Mouse (Mus musculus): ENCODE data around the gene Plbd2. TPM values are rescaled to one million over a fixed set of nuclear protein-coding genes. Genes with fewer than 3 reads are reported as not detected.
A peak's percentile ranks its signal among the peaks of the same experiment; 100 is the strongest.
"Not testable (repeated sequence)": the region's sequence is repeated elsewhere in the genome, so short reads cannot be mapped to it uniquely, and the experiment has no call there.

The Plbd2 gene
- polyA plus RNA-seq, 1 experiment from 2014 or later = 43.9 TPM

GRCm38 (mm10) chr5:120502147-120502621 is 1.2 kb downstream of the Plbd2 start:
- Histone ChIP-seq H3K4me1 (ENCODE audit: control insufficient read depth, insufficient read depth, low read length) (peaks cover 15% of the 10 kb centered on the region), H3K4me2 (ENCODE audit: low read depth, low read length) (peak overlapping the region; percentile 90), H3K9ac (ENCODE audit: low read depth, low read length) (peak overlapping the region; percentile 90), H3K36me3 (ENCODE audit: control insufficient read depth, insufficient read depth, low read length) (no peaks in the 10 kb centered on the region), H3K4me3 (ENCODE audit: low read length) (peak overlapping the region; percentile 94), H3K9me3 (ENCODE audit: control insufficient read depth, low read length) (no peaks in the 10 kb centered on the region), H3K27me3 (replicated peaks; ENCODE audit: control insufficient read depth, insufficient read depth, low read length) (0 out of 2 replicates have a peak, but pooled peaks cover 2% of the 10 kb centered on the region), H3K27ac (ENCODE audit: low read length) (no peak overlapping the region)
- WGBS = 62% methylated on average over 9 of the region's 9 CpGs
- ATAC-seq = no peak

DNA sequence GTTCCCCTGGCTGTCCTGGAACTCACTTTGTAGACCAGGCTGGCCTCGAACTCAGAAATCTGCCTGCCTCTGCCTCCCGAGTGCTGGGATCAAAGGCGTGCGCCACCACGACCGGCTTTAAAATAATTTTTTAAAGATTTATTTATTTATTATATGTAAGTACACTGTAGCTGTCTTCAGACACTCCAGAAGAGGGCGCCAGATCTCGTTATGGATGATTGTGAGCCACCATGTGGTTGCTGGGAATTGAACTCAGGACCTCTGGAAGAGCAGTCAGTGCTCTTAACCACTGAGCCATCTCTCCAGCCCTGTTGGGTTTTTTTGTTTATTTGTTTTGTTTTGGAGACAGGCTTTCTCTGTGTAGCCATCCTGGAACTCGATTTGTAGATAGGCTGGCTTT is 2.8 kb downstream of the Plbd2 start:
- H3K27me3 ChIP-seq (replicated peaks; ENCODE audit: control insufficient read depth, insufficient read depth, low read length); H3K9me3 ChIP-seq (ENCODE audit: control insufficient read depth, low read length); H3K36me3 ChIP-seq (ENCODE audit: control insufficient read depth, insufficient read depth, low read length); H3K4me2 ChIP-seq (ENCODE audit: low read depth, low read length); ATAC-seq; H3K4me3 ChIP-seq (ENCODE audit: low read length); H3K27ac ChIP-seq (ENCODE audit: low read length); H3K9ac ChIP-seq (ENCODE audit: low read depth, low read length): not testable (repeated sequence)
- WGBS = 86% methylated on average over 9 of the region's 9 CpGs
- peaks cover 12% of the 10 kb centered on the region for H3K4me1 ChIP-seq (ENCODE audit: control insufficient read depth, insufficient read depth, low read length)

DNA sequence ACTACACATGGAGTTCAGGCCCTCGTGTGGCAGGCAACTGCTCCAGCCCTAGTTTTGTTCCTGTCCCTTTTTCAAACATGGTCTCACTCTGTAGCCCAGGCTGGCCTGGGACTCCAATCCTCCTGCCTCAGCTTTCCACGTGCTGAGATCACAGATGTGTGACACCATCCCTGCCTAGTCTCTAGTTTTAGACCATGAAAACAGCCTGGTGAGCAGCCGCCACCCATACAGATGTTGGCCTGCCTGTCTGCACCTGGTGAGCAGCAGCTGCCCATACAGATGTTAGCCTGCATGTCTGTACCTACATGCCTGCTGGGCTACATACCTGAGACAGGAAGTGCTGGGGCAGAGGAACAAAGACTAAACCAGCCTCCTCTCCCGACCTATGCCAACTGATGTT is 4.2 kb downstream of the Plbd2 start:
- H3K4me2 ChIP-seq (ENCODE audit: low read depth, low read length) = no peak overlapping the region
- ATAC-seq = no peak
- peaks cover 10% of the 10 kb centered on the region for H3K4me1 ChIP-seq (ENCODE audit: control insufficient read depth, insufficient read depth, low read length)
- H3K36me3 ChIP-seq (ENCODE audit: control insufficient read depth, insufficient read depth, low read length) = no peaks in the 10 kb centered on the region
- H3K4me3 ChIP-seq (ENCODE audit: low read length) = no peak overlapping the region
- no peaks in the 10 kb centered on the region for H3K9me3 ChIP-seq (ENCODE audit: control insufficient read depth, low read length)
- H3K9ac ChIP-seq (ENCODE audit: low read depth, low read length) = no peak overlapping the region
- H3K27ac ChIP-seq (ENCODE audit: low read length) = no peak overlapping the region
- WGBS = 88% methylated on average over 4 of the region's 4 CpGs
- 0 out of 2 replicates have a peak, but pooled peaks cover under 1% of the 10 kb centered on the region for H3K27me3 ChIP-seq (replicated peaks; ENCODE audit: control insufficient read depth, insufficient read depth, low read length)

- no peaks in the 10 kb centered on the region for H3K36me3 ChIP-seq (ENCODE audit: control insufficient read depth, insufficient read depth, low read length)
- no peak for ATAC-seq
- peaks cover 3% of the 10 kb centered on the region for H3K4me1 ChIP-seq (ENCODE audit: control insufficient read depth, insufficient read depth, low read length)
- no peak overlapping the region for H3K4me3 ChIP-seq (ENCODE audit: low read length)
- 87% methylated on average over 3 of the region's 3 CpGs for WGBS
- no peak overlapping the region for H3K27ac ChIP-seq (ENCODE audit: low read length)
- no peaks in the 10 kb centered on the region for H3K9me3 ChIP-seq (ENCODE audit: control insufficient read depth, low read length)
- H3K9ac ChIP-seq (ENCODE audit: low read depth, low read length) = no peak overlapping the region
- H3K27me3 ChIP-seq (replicated peaks; ENCODE audit: control insufficient read depth, insufficient read depth, low read length) = no peaks in the 10 kb centered on the region
- no peak overlapping the region for H3K4me2 ChIP-seq (ENCODE audit: low read depth, low read length)
Measured at GRCm38 (mm10) chr5:120497071-120497470, 6.4 kb downstream of the Plbd2 start.

- 90% methylated on average over 13 of the region's 13 CpGs for WGBS
- no peak overlapping the region for H3K4me2 ChIP-seq (ENCODE audit: low read depth, low read length)
- no peak overlapping the region for H3K9ac ChIP-seq (ENCODE audit: low read depth, low read length)
- H3K9me3 ChIP-seq (ENCODE audit: control insufficient read depth, low read length) = no peaks in the 10 kb centered on the region
- H3K4me1 ChIP-seq (ENCODE audit: control insufficient read depth, insufficient read depth, low read length) = no peaks in the 10 kb centered on the region
- H3K36me3 ChIP-seq (ENCODE audit: control insufficient read depth, insufficient read depth, low read length) = no peaks in the 10 kb centered on the region
- ATAC-seq = no peak
- H3K27ac ChIP-seq (ENCODE audit: low read length) = no peak overlapping the region
- H3K27me3 ChIP-seq (replicated peaks; ENCODE audit: control insufficient read depth, insufficient read depth, low read length) = no peaks in the 10 kb centered on the region
- H3K4me3 ChIP-seq (ENCODE audit: low read length) = no peak overlapping the region
Measured at GRCm38 (mm10) chr5:120495703-120496226, 7.7 kb downstream of the Plbd2 start.

DNA sequence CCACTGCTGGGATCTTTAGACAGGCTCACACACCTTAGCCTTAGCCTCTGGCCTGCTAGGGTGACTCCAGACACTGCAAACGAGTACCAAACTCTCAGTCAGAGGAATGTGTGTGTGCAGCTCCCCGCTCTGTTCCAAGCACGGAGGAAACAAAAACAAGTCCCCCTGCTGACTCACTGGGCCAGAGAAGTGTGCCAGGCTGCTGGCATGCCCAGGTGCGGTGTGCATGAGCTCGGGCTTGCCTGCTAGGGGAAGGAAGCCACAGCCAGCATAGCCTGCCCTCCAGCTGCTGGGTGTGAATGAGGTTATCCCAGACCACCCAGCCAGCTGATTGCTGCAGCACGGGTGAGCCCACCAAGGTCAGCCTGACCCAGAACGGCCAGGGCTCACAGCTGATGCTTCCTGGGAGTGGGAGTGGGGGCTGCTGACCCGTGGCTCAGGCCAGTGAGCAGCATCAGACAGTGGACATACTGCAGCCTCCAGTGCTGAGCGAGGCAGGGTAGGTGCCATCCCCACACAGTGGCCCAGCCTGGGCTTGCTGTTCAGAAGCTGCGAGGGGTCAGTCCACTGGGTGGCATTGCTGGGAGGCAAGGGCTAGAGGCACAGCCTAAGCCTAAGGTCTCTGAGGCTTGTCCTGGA is 8.2 kb downstream of the Plbd2 start:
- Histone ChIP-seq H3K9me3 (ENCODE audit: control insufficient read depth, low read length) (no peaks in the 10 kb centered on the region), H3K4me2 (ENCODE audit: low read depth, low read length) (no peak overlapping the region), H3K4me1 (ENCODE audit: control insufficient read depth, insufficient read depth, low read length) (no peaks in the 10 kb centered on the region), H3K27ac (ENCODE audit: low read length) (no peak overlapping the region), H3K36me3 (ENCODE audit: control insufficient read depth, insufficient read depth, low read length) (no peaks in the 10 kb centered on the region), H3K9ac (ENCODE audit: low read depth, low read length) (no peak overlapping the region), H3K27me3 (replicated peaks; ENCODE audit: control insufficient read depth, insufficient read depth, low read length) (no peaks in the 10 kb centered on the region), H3K4me3 (ENCODE audit: low read length) (no peak overlapping the region)
- no peak for ATAC-seq
- 78% methylated on average over 10 of the region's 10 CpGs for WGBS

- Histone ChIP-seq H3K27ac (ENCODE audit: low read length) (no peak overlapping the region), H3K9ac (ENCODE audit: low read depth, low read length) (no peak overlapping the region), H3K4me1 (ENCODE audit: control insufficient read depth, insufficient read depth, low read length) (no peaks in the 10 kb centered on the region), H3K4me3 (ENCODE audit: low read length) (no peak overlapping the region), H3K36me3 (ENCODE audit: control insufficient read depth, insufficient read depth, low read length) (no peaks in the 10 kb centered on the region), H3K27me3 (replicated peaks; ENCODE audit: control insufficient read depth, insufficient read depth, low read length) (no peaks in the 10 kb centered on the region), H3K4me2 (ENCODE audit: low read depth, low read length) (no peak overlapping the region), H3K9me3 (ENCODE audit: control insufficient read depth, low read length) (no peaks in the 10 kb centered on the region)
- WGBS = 88% methylated on average over 9 of the region's 9 CpGs
- no peak for ATAC-seq
Measured at GRCm38 (mm10) chr5:120493873-120494395, 9.5 kb downstream of the Plbd2 start.

- no peak overlapping the region for H3K9ac ChIP-seq (ENCODE audit: low read depth, low read length)
- 91% methylated on average over 6 of the region's 6 CpGs for WGBS
- no peaks in the 10 kb centered on the region for H3K36me3 ChIP-seq (ENCODE audit: control insufficient read depth, insufficient read depth, low read length)
Measured at GRCm38 (mm10) chr5:120493440-120493839, 10.0 kb downstream of the Plbd2 start.

GRCm38 (mm10) chr5:120492437-120492836 is 11.0 kb downstream of the Plbd2 start:
- WGBS = 70% methylated on average over 11 of the region's 11 CpGs
- H3K9ac ChIP-seq (ENCODE audit: low read depth, low read length) = no peak overlapping the region
- H3K27ac ChIP-seq (ENCODE audit: low read length) = no peak overlapping the region
- H3K4me2 ChIP-seq (ENCODE audit: low read depth, low read length) = no peak overlapping the region
- H3K9me3 ChIP-seq (ENCODE audit: control insufficient read depth, low read length) = no peaks in the 10 kb centered on the region
- ATAC-seq = no peak
- no peaks in the 10 kb centered on the region for H3K36me3 ChIP-seq (ENCODE audit: control insufficient read depth, insufficient read depth, low read length)
- no peaks in the 10 kb centered on the region for H3K27me3 ChIP-seq (replicated peaks; ENCODE audit: control insufficient read depth, insufficient read depth, low read length)
- H3K4me1 ChIP-seq (ENCODE audit: control insufficient read depth, insufficient read depth, low read length) = no peaks in the 10 kb centered on the region
- H3K4me3 ChIP-seq (ENCODE audit: low read length) = no peak overlapping the region

More at GRCm38 (mm10) chr5:120493440-120493839, 10.0 kb downstream of the Plbd2 start:
- no peak for ATAC-seq
- no peaks in the 10 kb centered on the region for H3K27me3 ChIP-seq (replicated peaks; ENCODE audit: control insufficient read depth, insufficient read depth, low read length)
- no peak overlapping the region for H3K4me3 ChIP-seq (ENCODE audit: low read length)
- H3K9me3 ChIP-seq (ENCODE audit: control insufficient read depth, low read length) = no peaks in the 10 kb centered on the region
- H3K4me2 ChIP-seq (ENCODE audit: low read depth, low read length) = no peak overlapping the region
- no peaks in the 10 kb centered on the region for H3K4me1 ChIP-seq (ENCODE audit: control insufficient read depth, insufficient read depth, low read length)
- H3K27ac ChIP-seq (ENCODE audit: low read length) = no peak overlapping the region
